Mouse (Mus musculus) lung, adult 2 months (tissue): ENCODE measurements around the gene Racgap1.

ENCODE experiments used
- CTCF ChIP-seq: fragments of 200-500 bp; IDR thresholded peaks from 2 replicates; pipeline ENCODE4 v1.5.1; 2011; ENCODE audit warnings: mild to moderate bottlenecking, low read length, control low read depth; ENCODE audit not compliant: insufficient read depth
- POLR2A ChIP-seq: fragments of 200-500 bp; IDR thresholded peaks from 2 replicates; pipeline ENCODE4 v1.6.1; 2011; ENCODE audit warnings: low read depth, mild to moderate bottlenecking, control low read depth, low read length, borderline replicate concordance; ENCODE audit errors: extremely low read depth

DNA sequence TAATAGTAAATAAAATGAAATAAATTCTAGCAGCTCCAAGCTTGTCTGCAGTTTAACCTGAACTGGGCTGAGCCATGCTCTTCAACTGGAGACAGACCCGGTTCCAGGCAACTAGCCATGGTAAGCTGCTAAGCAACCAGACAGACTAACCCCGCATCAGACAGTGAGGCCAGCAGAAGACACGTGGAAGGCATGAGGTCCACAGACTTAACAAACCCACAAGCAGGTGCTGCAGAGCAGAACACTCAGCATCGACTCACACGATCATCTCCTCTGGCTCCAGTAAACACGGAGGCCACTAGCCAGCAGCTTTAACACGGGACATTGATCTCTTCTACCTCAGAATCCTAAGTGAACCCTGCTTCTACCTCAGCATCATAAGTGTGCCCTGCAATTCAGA, 6.7 kb downstream of the Racgap1 start:
- TF ChIP-seq CTCF (no peak), POLR2A (no peak)
